Mouse (Mus musculus) liver, embryonic 14.5 days (tissue): ENCODE data around the gene Pafah1b3.

Source experiments
- CTCF ChIP-seq: IDR thresholded peaks from 2 replicates; pipeline ENCODE4 v1.5.1; 2016; ENCODE audit warnings: antibody characterized with exemption, low read depth, control low read depth
- EP300 ChIP-seq: IDR thresholded peaks from 2 replicates; pipeline ENCODE4 v1.6.1; 2016; ENCODE audit warnings: antibody characterized with exemption, low read depth

- TF ChIP-seq EP300 = no peak
- TF ChIP-seq CTCF = peak; percentile 33
Measured at GRCm38 (mm10) chr7:25297454-25298325, at the start of gene Pafah1b3.
